Mouse (Mus musculus) intestine, postnatal 0 days (tissue): ENCODE measurements at regions not wholly inside any gene's neighbourhood (a gene's known extent, or its start where the extent isn't known, plus 50 kb on each side); places are given as distances from the start of the nearest gene placed in this dataset.
A peak's percentile ranks its signal among the peaks of the same experiment; 100 is the strongest.

Experiments used
- ATAC-seq: fragments of 200-750 bp; cut with Nextera tagmentation; 2 replicates; pipeline ENCODE4 v1.8.0; 2017; ENCODE audit warnings: mild to moderate bottlenecking, moderate TSS enrichment, moderate library complexity
- H3K27ac ChIP-seq: fragments of 300-500 bp; sonication (generic); 2 replicates; pipeline ENCODE4 v1.5.1; 2014; ENCODE audit warnings: mild to moderate bottlenecking, low read depth, low read length, moderate library complexity
- H3K27me3 ChIP-seq: fragments of 300-500 bp; sonication (generic); replicated peaks from 2 replicates; pipeline ENCODE4 v1.6.1; 2014; ENCODE audit warnings: low read length, mixed read lengths; ENCODE audit not compliant: control insufficient read depth, insufficient read depth
- H3K36me3 ChIP-seq: fragments of 300-500 bp; sonication (generic); 2 replicates; pipeline ENCODE4 v1.6.1; 2014; ENCODE audit warnings: mild to moderate bottlenecking, moderate library complexity; ENCODE audit not compliant: control insufficient read depth, insufficient read depth
- H3K4me1 ChIP-seq: fragments of 300-500 bp; sonication (generic); replicated peaks from 2 replicates; pipeline ENCODE4 v1.6.1; 2014; ENCODE audit warnings: antibody characterized with exemption, low read length, mixed read lengths; ENCODE audit not compliant: control insufficient read depth, insufficient read depth
- H3K4me2 ChIP-seq: fragments of 300-500 bp; sonication (generic); replicated peaks from 2 replicates; pipeline ENCODE4 v1.6.1; 2014; ENCODE audit warnings: low read depth, mild to moderate bottlenecking, moderate library complexity
- H3K4me3 ChIP-seq: fragments of 300-500 bp; sonication (generic); 2 replicates; pipeline ENCODE4 v1.5.1; 2014; ENCODE audit warnings: low read depth, low read length
- H3K9ac ChIP-seq: fragments of 300-500 bp; sonication (generic); 2 replicates; pipeline ENCODE4 v1.6.1; 2014; ENCODE audit warnings: mild to moderate bottlenecking, low read depth, low read length
- H3K9me3 ChIP-seq: fragments of 300-500 bp; sonication (generic); 2 replicates; pipeline ENCODE4 v1.6.1; 2016; ENCODE audit warnings: mixed run types; ENCODE audit not compliant: control insufficient read depth
- CTCF ChIP-seq: sonication (generic); IDR thresholded peaks from 2 replicates; pipeline ENCODE4 v1.5.1; 2016; ENCODE audit warnings: low read depth, mild to moderate bottlenecking, control low read depth, antibody characterized with exemption, moderate library complexity
- WGBS: fragments of 180-500 bp; shearing (Covaris S2); extraction: QIAGEN DNeasy Blood & Tissue Kit; methylation state at CpG from one replicate; pipeline ENCODE4 v1.1.7; 2014; 5-methylcytosine and 5-hydroxymethylcytosine counted together

GRCm38 (mm10) chr11:50520162-50520561, 81.7 kb upstream of the Adamts2 start:
- H3K27me3 ChIP-seq: no peaks in the 10 kb centered on the region
- no peak for ATAC-seq
- H3K4me3 ChIP-seq: no peak overlapping the region
- no peak overlapping the region for H3K9ac ChIP-seq
- H3K4me1 ChIP-seq: no peaks in the 10 kb centered on the region
- no peak overlapping the region for H3K4me2 ChIP-seq
- no peaks in the 10 kb centered on the region for H3K36me3 ChIP-seq
- no peak for TF ChIP-seq CTCF
- no peaks in the 10 kb centered on the region for H3K9me3 ChIP-seq
- H3K27ac ChIP-seq: no peak overlapping the region
- WGBS: 86% methylated on average over 9 of the region's 9 CpGs

DNA sequence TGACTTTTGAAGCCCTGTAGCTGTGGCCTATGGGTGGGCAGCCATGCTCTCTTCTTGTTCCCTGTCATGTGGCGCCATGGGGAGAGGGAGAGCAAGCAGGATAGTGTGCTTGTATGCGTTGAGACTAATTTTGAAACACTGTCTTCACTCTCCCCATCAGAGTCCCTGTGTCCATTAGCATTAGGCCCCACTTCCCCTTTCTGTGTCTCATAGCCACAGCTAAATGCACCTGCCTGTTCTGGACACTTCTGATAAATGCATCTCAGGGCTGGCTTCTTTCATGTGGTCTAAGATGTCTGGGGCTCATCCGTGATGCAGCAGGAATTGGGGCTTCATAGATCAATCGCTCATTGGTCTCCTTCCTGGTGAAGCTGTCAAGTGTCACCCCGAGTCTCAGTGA, 77.0 kb upstream of the Rufy1 start:
- no peaks in the 10 kb centered on the region for H3K27me3 ChIP-seq
- no peak overlapping the region for H3K4me2 ChIP-seq
- no peak for ATAC-seq
- no peak for TF ChIP-seq CTCF
- no peak overlapping the region for H3K4me3 ChIP-seq
- H3K36me3 ChIP-seq: no peaks in the 10 kb centered on the region
- H3K27ac ChIP-seq: no peak overlapping the region
- WGBS: 84% methylated on average over 5 of the region's 5 CpGs
- no peaks in the 10 kb centered on the region for H3K4me1 ChIP-seq
- no peak overlapping the region for H3K9ac ChIP-seq
- H3K9me3 ChIP-seq: no peaks in the 10 kb centered on the region

DNA sequence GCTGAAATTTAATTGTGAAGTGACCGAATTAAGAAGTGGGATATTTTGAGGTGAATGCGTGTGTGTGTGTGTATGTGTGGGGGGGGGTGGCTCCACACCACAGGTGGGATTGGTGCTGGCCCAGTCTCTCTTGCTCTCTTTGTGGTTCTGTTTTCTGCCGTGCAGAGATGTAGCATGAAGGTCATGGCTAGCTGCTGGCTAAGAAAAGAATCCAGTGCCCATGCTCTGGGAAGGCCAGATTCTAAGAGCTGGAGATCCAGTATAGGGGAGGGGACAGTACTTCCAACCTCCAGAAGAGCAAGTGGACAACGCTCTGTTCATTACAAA, 76.5 kb upstream of the Rufy1 start:
- no peak for TF ChIP-seq CTCF
- Histone ChIP-seq H3K36me3 (no peaks in the 10 kb centered on the region), H3K4me1 (no peaks in the 10 kb centered on the region), H3K4me2 (no peak overlapping the region), H3K9ac (no peak overlapping the region), H3K27me3 (no peaks in the 10 kb centered on the region), H3K4me3 (no peak overlapping the region), H3K9me3 (no peaks in the 10 kb centered on the region), H3K27ac (no peak overlapping the region)
- ATAC-seq: no peak
- WGBS: 82% methylated on average over 4 of the region's 4 CpGs

- ATAC-seq: no peak
Measured at GRCm38 (mm10) chr11:50506820-50507497, 76.0 kb upstream of the Rufy1 start.

GRCm38 (mm10) chr11:50501352-50501751, 70.4 kb upstream of the Rufy1 start:
- H3K9me3 ChIP-seq: no peaks in the 10 kb centered on the region
- H3K4me2 ChIP-seq: no peak overlapping the region
- WGBS: 21% methylated on average over 12 of the region's 12 CpGs
- no peak for ATAC-seq
- 0 out of 2 replicates have a peak, but pooled peaks have one; percentile 10 for TF ChIP-seq CTCF
- H3K27me3 ChIP-seq: no peaks in the 10 kb centered on the region
- H3K36me3 ChIP-seq: no peaks in the 10 kb centered on the region
- no peak overlapping the region for H3K9ac ChIP-seq
- H3K27ac ChIP-seq: no peak overlapping the region
- no peak overlapping the region for H3K4me3 ChIP-seq
- H3K4me1 ChIP-seq: no peaks in the 10 kb centered on the region

More at GRCm38 (mm10) chr11:50506820-50507497, 76.0 kb upstream of the Rufy1 start:
- no peaks in the 10 kb centered on the region for H3K9me3 ChIP-seq
- no peaks in the 10 kb centered on the region for H3K4me1 ChIP-seq
- no peak overlapping the region for H3K4me3 ChIP-seq
- WGBS: 80% methylated on average over 5 of the region's 5 CpGs
- no peak overlapping the region for H3K4me2 ChIP-seq
- no peaks in the 10 kb centered on the region for H3K27me3 ChIP-seq
- no peak for TF ChIP-seq CTCF
- H3K9ac ChIP-seq: no peak overlapping the region
- H3K27ac ChIP-seq: no peak overlapping the region
- no peaks in the 10 kb centered on the region for H3K36me3 ChIP-seq

- Histone ChIP-seq H3K4me3 (no peak overlapping the region), H3K9me3 (no peaks in the 10 kb centered on the region), H3K9ac (no peak overlapping the region), H3K36me3 (no peaks in the 10 kb centered on the region), H3K4me2 (no peak overlapping the region), H3K27me3 (no peaks in the 10 kb centered on the region), H3K4me1 (no peaks in the 10 kb centered on the region), H3K27ac (no peak overlapping the region)
- no peak for TF ChIP-seq CTCF
- no peak for ATAC-seq
- WGBS: 92% methylated on average over 5 of the region's 5 CpGs
Measured at GRCm38 (mm10) chr11:50493123-50493476, 62.2 kb upstream of the Rufy1 start.
